Mouse (Mus musculus) intestine, embryonic 16.5 days (tissue): ENCODE measurements around the gene Lmo1. TPM values are rescaled to one million over a fixed set of nuclear protein-coding genes. Genes with fewer than 3 reads are reported as not detected.
"Not testable (repeated sequence)": the region's sequence is repeated elsewhere in the genome, so short reads cannot be mapped to it uniquely, and the experiment has no call there.

Source experiments
- ATAC-seq: fragments of 200-750 bp; cut with Nextera tagmentation; 2 replicates; pipeline ENCODE4 v1.8.0; 2017; ENCODE audit warnings: moderate TSS enrichment, moderate library complexity
- H3K27ac ChIP-seq: fragments of 300-500 bp; sonication (generic); 2 replicates; pipeline ENCODE4 v1.5.1; 2014; ENCODE audit warnings: mild to moderate bottlenecking, low read length
- H3K27me3 ChIP-seq: fragments of 300-500 bp; sonication (generic); replicated peaks from 2 replicates; pipeline ENCODE4 v1.6.1; 2014; ENCODE audit warnings: low read length, control low read depth, mixed read lengths; ENCODE audit not compliant: control insufficient read depth, insufficient read depth
- H3K36me3 ChIP-seq: fragments of 300-500 bp; sonication (generic); 2 replicates; pipeline ENCODE4 v1.6.1; 2014; ENCODE audit warnings: low read length, control low read depth; ENCODE audit not compliant: control insufficient read depth, insufficient read depth
- H3K4me1 ChIP-seq: fragments of 300-500 bp; sonication (generic); 2 replicates; pipeline ENCODE4 v1.6.1; 2014; ENCODE audit warnings: low read length, control low read depth, mixed read lengths; ENCODE audit not compliant: control insufficient read depth, insufficient read depth
- H3K4me2 ChIP-seq: fragments of 300-500 bp; sonication (generic); 2 replicates; pipeline ENCODE4 v1.6.1; 2014; ENCODE audit warnings: low read depth, low read length, control low read depth
- H3K4me3 ChIP-seq: fragments of 300-500 bp; sonication (generic); 2 replicates; pipeline ENCODE4 v1.5.1; 2014; ENCODE audit warnings: mild to moderate bottlenecking, low read length
- H3K9ac ChIP-seq: fragments of 300-500 bp; sonication (generic); 2 replicates; pipeline ENCODE4 v1.6.1; 2014; ENCODE audit warnings: low read depth, low read length
- H3K9me3 ChIP-seq: fragments of 300-500 bp; sonication (generic); 2 replicates; pipeline ENCODE4 v1.6.1; 2016; ENCODE audit warnings: low read length, control low read depth; ENCODE audit not compliant: control insufficient read depth
- WGBS: fragments of 180-500 bp; shearing (Covaris S2); extraction: QIAGEN DNeasy Blood & Tissue Kit; methylation state at CpG from one replicate; pipeline ENCODE4 v1.1.7; 2014; 5-methylcytosine and 5-hydroxymethylcytosine counted together
- polyA plus RNA-seq: library from polyadenylated mRNA; unstranded; fragments of >200 nt; fragmentation: Nextera tagmentation; extraction: Ambion mirVana; gene quantifications from 2 replicates; pipeline ENCODE4 v1.2.1, GENCODE M21; 2015

The Lmo1 gene
- polyA plus RNA-seq, 1 experiment from 2014 or later, result 1.7 TPM

DNA sequence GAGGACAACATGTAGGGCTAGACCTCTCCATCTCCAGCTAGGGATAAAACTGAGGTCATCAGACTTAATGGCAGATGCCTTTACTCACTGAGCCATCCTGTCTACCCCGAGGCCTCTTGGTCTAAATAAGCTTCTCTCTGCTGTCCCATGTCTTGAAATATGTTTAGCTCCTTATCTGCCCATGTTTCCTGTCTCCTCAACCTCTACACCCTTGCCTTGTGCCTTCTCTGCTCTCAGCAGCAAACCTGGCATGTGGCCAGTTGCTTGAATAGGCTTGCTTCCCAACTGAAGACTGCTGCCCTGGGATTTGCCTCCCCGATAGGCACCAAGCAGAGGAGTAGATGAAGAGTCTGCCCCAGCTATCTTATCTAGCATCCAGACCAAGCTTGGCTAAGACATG is 43.4 kb downstream of the Lmo1 start:
- H3K36me3 ChIP-seq, result no peaks in the 10 kb centered on the region
- H3K4me2 ChIP-seq, result no peak overlapping the region
- H3K27me3 ChIP-seq, result no peaks in the 10 kb centered on the region
- no peaks in the 10 kb centered on the region for H3K4me1 ChIP-seq
- 71% methylated on average over 2 of the region's 2 CpGs for WGBS
- no peak overlapping the region for H3K9ac ChIP-seq
- H3K4me3 ChIP-seq, result no peak overlapping the region
- H3K9me3 ChIP-seq, result no peaks in the 10 kb centered on the region
- H3K27ac ChIP-seq, result no peak overlapping the region
- ATAC-seq, result no peak

DNA sequence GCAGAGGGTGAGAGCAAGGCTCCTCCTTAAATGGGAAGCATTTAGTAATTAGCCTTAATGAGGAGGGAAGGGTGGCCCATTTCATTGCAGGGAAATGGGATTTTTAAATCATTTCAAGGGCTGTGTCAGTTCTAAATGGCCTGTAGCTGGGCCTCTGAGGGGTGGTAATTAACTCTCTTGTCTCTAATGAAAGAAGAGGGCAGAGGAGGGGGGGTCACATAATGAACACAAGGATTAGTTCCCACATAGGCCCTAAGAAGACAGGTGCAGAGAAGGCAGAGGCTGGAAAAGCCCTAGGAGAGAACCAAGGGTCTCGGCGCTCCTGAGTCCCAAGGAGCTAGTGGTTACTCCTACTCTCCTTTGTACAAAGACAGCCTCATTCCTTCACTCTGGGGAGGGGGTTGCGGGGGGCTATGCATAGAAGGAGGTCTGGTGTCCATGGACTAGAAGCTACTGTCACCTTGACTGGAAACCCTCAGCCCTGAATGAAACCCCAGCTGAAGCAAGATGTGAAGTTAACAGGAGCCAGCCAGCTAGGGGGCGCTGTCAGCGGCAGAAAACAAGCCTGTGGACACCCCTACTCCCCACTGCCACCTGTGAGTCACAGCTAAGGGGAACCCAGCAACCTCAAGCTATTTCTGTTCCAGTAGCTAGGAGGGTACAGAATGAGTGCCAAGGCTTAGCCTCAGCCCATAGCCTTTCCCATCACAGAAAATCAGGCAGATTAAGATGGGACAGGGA is 44.9 kb downstream of the Lmo1 start:
- ATAC-seq, result no peak
- no peak overlapping the region for H3K27ac ChIP-seq
- no peaks in the 10 kb centered on the region for H3K4me1 ChIP-seq
- 76% methylated on average over 5 of the region's 5 CpGs for WGBS
- no peak overlapping the region for H3K9ac ChIP-seq
- no peaks in the 10 kb centered on the region for H3K27me3 ChIP-seq
- H3K36me3 ChIP-seq, result no peaks in the 10 kb centered on the region
- H3K9me3 ChIP-seq, result no peaks in the 10 kb centered on the region
- H3K4me3 ChIP-seq, result no peak overlapping the region
- no peak overlapping the region for H3K4me2 ChIP-seq

DNA sequence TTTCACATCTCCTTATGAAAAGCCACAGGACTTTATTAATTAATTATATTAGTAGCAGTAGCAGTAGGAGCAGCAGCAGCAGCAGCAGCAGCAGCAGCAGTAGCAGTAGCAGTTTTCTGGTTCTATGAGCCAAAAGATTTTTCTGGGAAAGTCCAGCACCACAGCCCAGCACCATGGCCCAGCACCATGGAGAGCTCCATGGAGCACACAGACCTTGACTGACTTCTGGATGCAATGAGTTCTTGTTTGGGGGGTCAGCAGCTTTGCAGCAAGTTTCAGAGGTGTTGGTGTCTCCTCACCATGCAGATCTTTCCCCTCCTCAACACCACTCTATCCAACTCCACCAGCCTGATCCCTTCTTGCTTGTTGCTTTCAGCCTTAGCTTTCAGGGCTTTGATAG is 45.6 kb downstream of the Lmo1 start:
- Histone ChIP-seq H3K9ac (no peak overlapping the region), H3K36me3 (no peaks in the 10 kb centered on the region), H3K9me3 (no peaks in the 10 kb centered on the region), H3K4me3 (no peak overlapping the region), H3K27me3 (no peaks in the 10 kb centered on the region), H3K27ac (no peak overlapping the region), H3K4me1 (no peaks in the 10 kb centered on the region), H3K4me2 (no peak overlapping the region)
- no peak for ATAC-seq

DNA sequence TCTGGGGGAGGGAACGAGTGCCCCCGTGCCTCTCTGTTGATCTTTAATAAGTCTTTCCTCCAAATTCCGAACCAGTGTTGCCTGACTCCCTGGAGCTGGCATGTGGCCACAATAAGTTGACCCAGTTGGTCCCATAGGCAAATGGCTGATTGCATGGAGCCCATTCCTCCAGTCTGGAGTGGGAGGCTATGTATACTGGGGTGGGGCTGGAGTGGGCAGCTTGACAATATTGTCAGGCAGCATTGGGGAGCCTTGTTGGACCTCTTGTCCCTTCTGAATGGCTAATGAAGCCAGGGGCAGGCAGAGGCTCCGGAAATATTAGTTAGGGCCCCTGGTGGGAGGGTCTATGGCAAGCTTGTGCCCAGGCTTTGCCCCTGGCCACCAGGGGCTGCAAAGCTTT is 59.1 kb downstream of the Lmo1 start:
- no peak overlapping the region for H3K4me3 ChIP-seq
- no peaks in the 10 kb centered on the region for H3K36me3 ChIP-seq
- WGBS, result 70% methylated on average over 4 of the region's 4 CpGs
- no peaks in the 10 kb centered on the region for H3K27me3 ChIP-seq
- no peaks in the 10 kb centered on the region for H3K9me3 ChIP-seq
- H3K4me2 ChIP-seq, result no peak overlapping the region
- no peak overlapping the region for H3K9ac ChIP-seq
- H3K4me1 ChIP-seq, result no peaks in the 10 kb centered on the region
- H3K27ac ChIP-seq, result no peak overlapping the region
- ATAC-seq, result no peak

DNA sequence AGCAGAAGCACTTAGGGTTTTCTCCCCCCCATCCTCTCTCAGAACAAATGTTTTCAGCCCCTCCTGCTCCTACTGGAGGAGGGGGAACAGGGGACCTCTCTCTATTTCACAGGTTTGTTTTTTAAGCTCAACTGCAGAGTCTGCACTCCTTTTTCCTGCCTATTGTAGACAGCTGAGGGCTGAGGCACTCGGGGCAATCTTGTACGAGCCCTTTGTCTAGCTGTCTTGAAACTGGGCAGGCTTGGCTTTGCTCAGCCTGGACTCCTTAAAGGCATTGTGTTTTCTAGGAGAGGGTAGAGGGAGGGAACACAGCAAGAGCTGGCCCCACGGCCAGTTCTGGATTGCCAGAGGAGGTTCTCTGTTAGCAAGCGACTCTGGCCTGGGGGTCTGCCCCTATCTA is 59.5 kb downstream of the Lmo1 start:
- 50% methylated on average over 1 of the region's 4 CpGs for WGBS
- H3K4me3 ChIP-seq, H3K27me3 ChIP-seq, H3K27ac ChIP-seq, H3K4me1 ChIP-seq, H3K9me3 ChIP-seq, H3K36me3 ChIP-seq, H3K4me2 ChIP-seq, H3K9ac ChIP-seq, ATAC-seq: not testable (repeated sequence)

DNA sequence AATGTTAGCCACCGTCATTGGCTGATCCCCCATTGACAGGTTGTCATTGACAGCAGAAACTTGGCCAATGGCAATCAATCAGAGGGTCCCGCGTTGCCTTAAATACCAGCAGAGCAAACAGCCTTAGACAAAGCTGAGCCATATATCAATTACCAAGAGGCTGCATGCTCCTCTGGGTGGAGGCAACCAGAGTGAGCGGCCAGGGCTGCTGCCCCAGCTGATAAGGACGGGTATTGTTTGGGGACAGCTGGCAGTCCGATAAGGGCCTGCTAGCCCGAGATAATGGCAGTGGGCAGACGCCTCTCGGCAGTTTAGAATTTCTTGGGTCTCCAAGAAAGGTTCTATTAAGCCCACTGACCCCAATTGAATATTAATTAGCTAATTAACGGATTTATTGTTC is 60.1 kb downstream of the Lmo1 start:
- peak; percentile 52; the same call in 1 of the 2 replicates for ATAC-seq
- H3K27me3 ChIP-seq, result no peaks in the 10 kb centered on the region
- H3K4me2 ChIP-seq, result no peak overlapping the region
- H3K9ac ChIP-seq, result no peak overlapping the region
- no peaks in the 10 kb centered on the region for H3K36me3 ChIP-seq
- H3K4me1 ChIP-seq, result no peaks in the 10 kb centered on the region
- H3K4me3 ChIP-seq, result no peak overlapping the region
- H3K27ac ChIP-seq, result no peak overlapping the region
- 30% methylated on average over 10 of the region's 10 CpGs for WGBS
- H3K9me3 ChIP-seq, result no peaks in the 10 kb centered on the region

DNA sequence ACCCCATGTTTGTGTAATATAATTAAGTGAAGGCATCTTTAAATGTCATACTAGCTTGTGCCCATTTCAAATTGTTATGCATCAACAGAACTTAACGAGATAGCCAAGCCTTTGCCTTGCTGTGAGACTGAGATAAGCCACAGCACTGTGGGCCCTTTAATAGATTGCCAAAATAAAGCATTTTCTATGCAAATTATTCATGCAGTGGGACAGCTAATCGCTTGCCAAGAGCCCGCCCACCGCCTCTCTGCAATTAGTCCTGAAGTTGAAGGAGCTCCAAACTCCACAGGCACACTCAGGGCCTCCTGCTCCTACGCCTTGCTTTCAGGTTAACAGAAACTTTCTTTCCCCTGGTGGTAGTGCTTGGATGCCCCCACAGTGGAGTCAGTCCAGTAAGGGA is 64.0 kb downstream of the Lmo1 start:
- Histone ChIP-seq H3K36me3 (no peaks in the 10 kb centered on the region), H3K9ac (no peak overlapping the region), H3K4me2 (no peak overlapping the region), H3K9me3 (no peaks in the 10 kb centered on the region), H3K27ac (no peak overlapping the region), H3K4me1 (no peaks in the 10 kb centered on the region), H3K27me3 (no peaks in the 10 kb centered on the region), H3K4me3 (no peak overlapping the region)
- 0 out of 2 replicates have a peak, but pooled peaks have one; percentile 53 for ATAC-seq
- 70% methylated on average over 5 of the region's 5 CpGs for WGBS

DNA sequence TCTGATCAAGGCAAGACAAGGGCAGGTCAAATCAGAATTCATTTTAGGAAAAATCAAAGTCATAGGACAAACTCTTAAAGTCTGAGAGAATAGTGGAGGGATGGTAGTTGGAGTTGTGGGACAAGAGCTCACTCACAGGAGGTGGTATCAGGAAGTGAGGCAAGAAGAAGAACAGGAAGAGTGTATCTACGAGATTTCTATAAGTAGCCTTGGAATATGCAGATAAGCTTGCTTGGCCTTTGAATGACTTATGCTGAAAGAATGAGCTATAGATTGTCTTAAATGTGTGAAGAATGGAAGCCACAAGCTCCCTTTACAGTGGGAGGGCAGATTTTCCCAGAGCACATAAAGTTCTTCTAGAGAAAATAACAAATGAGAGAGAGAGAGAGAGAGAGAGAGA is 70.1 kb downstream of the Lmo1 start:
- ATAC-seq, result no peak
- WGBS, result 48% methylated on average over 1 of the region's 1 CpGs

DNA sequence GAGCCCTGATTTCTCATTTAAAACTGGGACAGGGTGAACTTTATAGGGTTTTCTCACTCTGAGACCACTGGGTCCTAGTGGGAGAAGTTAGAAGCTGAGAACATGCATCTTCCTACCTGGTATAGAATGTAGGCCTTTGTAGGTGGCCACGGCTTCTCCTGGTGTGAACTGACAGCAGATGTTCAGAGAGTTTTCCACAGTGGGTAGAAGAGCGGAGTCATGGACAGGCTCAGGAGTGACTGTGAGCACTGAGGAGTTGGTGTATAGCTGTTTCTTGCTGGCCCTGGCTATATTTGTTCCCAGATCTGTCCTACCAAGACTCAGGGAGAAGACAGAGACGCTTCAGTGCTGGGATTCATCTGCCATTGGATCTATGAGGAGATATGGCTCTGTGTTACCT is 73.8 kb downstream of the Lmo1 start:
- Histone ChIP-seq H3K4me2 (no peak overlapping the region), H3K9ac (no peak overlapping the region), H3K9me3 (no peaks in the 10 kb centered on the region), H3K36me3 (no peaks in the 10 kb centered on the region), H3K27ac (no peak overlapping the region), H3K4me3 (no peak overlapping the region), H3K27me3 (no peaks in the 10 kb centered on the region), H3K4me1 (no peaks in the 10 kb centered on the region)
- WGBS, result 87% methylated on average over 3 of the region's 3 CpGs
- ATAC-seq, result no peak

More for the DNA sequence above, 70.1 kb downstream of the Lmo1 start:
- H3K27me3 ChIP-seq, result no peaks in the 10 kb centered on the region
- no peaks in the 10 kb centered on the region for H3K4me1 ChIP-seq
- no peak overlapping the region for H3K9ac ChIP-seq
- no peaks in the 10 kb centered on the region for H3K36me3 ChIP-seq
- H3K4me3 ChIP-seq, result no peak overlapping the region
- H3K4me2 ChIP-seq, result no peak overlapping the region
- no peaks in the 10 kb centered on the region for H3K9me3 ChIP-seq
- H3K27ac ChIP-seq, result no peak overlapping the region
